In the genomic region with DNA sequence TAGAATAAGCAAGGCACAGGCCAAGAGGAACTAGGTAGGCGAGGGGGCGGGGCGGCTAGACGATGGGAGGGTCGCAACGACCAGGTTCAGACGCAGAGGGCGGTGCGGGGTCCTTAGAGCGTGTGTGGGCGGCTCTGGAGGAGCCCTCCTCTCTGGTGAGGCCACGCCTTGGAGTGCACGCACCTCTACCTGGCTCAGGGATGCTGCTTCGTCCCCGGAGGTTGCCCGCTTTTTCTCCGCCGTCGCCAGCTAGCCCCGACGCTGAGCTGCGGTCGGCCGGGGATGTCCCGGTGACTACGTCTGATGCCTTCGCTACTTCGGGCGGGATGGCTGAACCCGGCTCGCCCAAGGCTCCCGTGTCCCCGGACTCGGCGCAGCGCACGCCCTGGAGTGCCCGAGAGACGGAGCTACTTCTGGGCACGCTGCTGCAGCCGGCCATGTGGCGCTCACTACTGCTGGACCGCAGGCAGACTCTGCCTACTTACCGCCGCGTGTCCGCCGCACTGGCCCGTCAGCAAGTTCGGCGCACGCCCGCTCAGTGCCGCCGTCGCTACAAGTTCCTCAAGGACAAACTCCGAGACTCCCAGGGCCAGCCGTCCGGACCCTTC, we compare ENCODE assay signal across 8 mouse cellular contexts. TPM values are rescaled to one million over a fixed set of nuclear protein-coding genes. Genes with fewer than 3 reads are reported as not detected.
DNase-seq lines count a peak whose midpoint lies in the region; ATAC-seq lines count a peak whose summit lies in the region.

A gene (plus strand): TSS at position 116 of the 608 bp plus-strand sequence.

- DNase-seq in adrenal gland, adult (ENCODE audit: inconsistent age in 2 of 2, low spot score in 1 of 2), result peak; percentile 50 to 80
- DNase-seq in adrenal gland, postnatal 4 days (ENCODE audit: low spot score in 2 of 2), result no peak
- peak; percentile 73 for DNase-seq in CD4-positive, CD25-positive, alpha-beta regulatory T cell, adult 2 months (ENCODE audit: low read depth, low spot score)
- DNase-seq in naive thymus-derived CD4-positive, alpha-beta T cell, adult 2 months (ENCODE audit: low read depth), result peak; percentile 37
- no peak for DNase-seq in spleen, postnatal 14 days (ENCODE audit: low spot score in 2 of 2)

- no peaks in the 10 kb centered on the region for H3K9me3 ChIP-seq in embryonic facial prominence, embryonic 12.5 days
- no peaks in the 10 kb centered on the region for H3K9me3 ChIP-seq in hindbrain, embryonic 13.5 days
- H3K9me3 ChIP-seq in liver, embryonic 12.5 days (replicated peaks), result no peaks in the 10 kb centered on the region

- peak within 1 kb of the TSS; percentile 15; the same call in 1 of the 2 replicates for H3K9ac ChIP-seq in embryonic facial prominence, embryonic 12.5 days
- H3K9ac ChIP-seq in hindbrain, embryonic 13.5 days, result peak within 1 kb of the TSS; percentile 58
- no peak within 1 kb of the TSS for H3K9ac ChIP-seq in liver, embryonic 12.5 days

- ATAC-seq in embryonic facial prominence, embryonic 12.5 days (ENCODE audit: insufficient number of reproducible peaks, insufficient read depth, low FRiP score, low TSS enrichment), result peak; percentile 68; the same call in 1 of the 2 replicates
- ATAC-seq in hindbrain, embryonic 13.5 days (ENCODE audit: low FRiP score), result no peak; the same call in 1 of the 2 replicates
- ATAC-seq in liver, embryonic 12.5 days, result no peak

- peaks cover 84% of the 10 kb centered on the region for H3K27me3 ChIP-seq in embryonic facial prominence, embryonic 12.5 days
- peaks cover 93% of the 10 kb centered on the region for H3K27me3 ChIP-seq in hindbrain, embryonic 13.5 days
- H3K27me3 ChIP-seq in liver, embryonic 12.5 days (replicated peaks), result peaks cover 85% of the 10 kb centered on the region

- H3K4me1 ChIP-seq in embryonic facial prominence, embryonic 12.5 days, result peaks cover 8% of the 10 kb centered on the region; the same call in 1 of the 2 replicates
- peaks cover 14% of the 10 kb centered on the region for H3K4me1 ChIP-seq in hindbrain, embryonic 13.5 days (replicated peaks)
- H3K4me1 ChIP-seq in liver, embryonic 12.5 days, result peaks cover 8% of the 10 kb centered on the region

- H3K4me2 ChIP-seq in embryonic facial prominence, embryonic 12.5 days (replicated peaks), result peak within 1 kb of the TSS; percentile 56
- H3K4me2 ChIP-seq in hindbrain, embryonic 13.5 days, result peak within 1 kb of the TSS; percentile 54
- H3K4me2 ChIP-seq in liver, embryonic 12.5 days, result peak within 1 kb of the TSS; percentile 48

- under 1% methylated on average over 59 of the region's 59 CpGs for WGBS in embryonic facial prominence, embryonic 12.5 days
- 1% methylated on average over 59 of the region's 59 CpGs for WGBS in hindbrain, embryonic 13.5 days
- WGBS in liver, embryonic 12.5 days (ENCODE audit: insufficient replicate concordance), result 2% methylated on average over 59 of the region's 59 CpGs

- H3K27ac ChIP-seq in embryonic facial prominence, embryonic 12.5 days, result no peak within 1 kb of the TSS
- H3K27ac ChIP-seq in hindbrain, embryonic 13.5 days, result no peak within 1 kb of the TSS
- H3K27ac ChIP-seq in liver, embryonic 12.5 days, result no peak within 1 kb of the TSS

- no peaks in the 10 kb centered on the region for H3K36me3 ChIP-seq in embryonic facial prominence, embryonic 12.5 days
- H3K36me3 ChIP-seq in hindbrain, embryonic 13.5 days, result no peaks in the 10 kb centered on the region
- no peaks in the 10 kb centered on the region for H3K36me3 ChIP-seq in liver, embryonic 12.5 days

- H3K4me3 ChIP-seq in embryonic facial prominence, embryonic 12.5 days, result peak within 1 kb of the TSS; percentile 34
- peak within 1 kb of the TSS; percentile 35 for H3K4me3 ChIP-seq in hindbrain, embryonic 13.5 days
- peak within 1 kb of the TSS; percentile 32 for H3K4me3 ChIP-seq in liver, embryonic 12.5 days

RNA-seq across cellular contexts. Expression of the gene that starts here (rescaled TPM):
- total RNA-seq in adrenal gland, postnatal 4 days (2021), result not detected
- polyA plus RNA-seq in embryonic facial prominence, embryonic 12.5 days (2016; fragmentation: Nextera tagmentation; extraction: Ambion mirVana), result 0.22 TPM in 1 of 2 replicates, not detected in the other
- not detected in 2 replicates for polyA plus RNA-seq in hindbrain, embryonic 13.5 days (2015; fragmentation: Nextera tagmentation; extraction: Ambion mirVana)
- polyA plus RNA-seq in liver, embryonic 12.5 days (2016; fragmentation: Nextera tagmentation; extraction: Ambion mirVana), result not detected in 2 replicates

Comparison
In these comparisons a context has a peak if more than half of its experiments do, and no peak if none do; other contexts are left out.
1. DNase-seq: peak in adrenal gland, adult (2 of 2), CD4-positive, CD25-positive, alpha-beta regulatory T cell, adult 2 months (single experiment) and naive thymus-derived CD4-positive, alpha-beta T cell, adult 2 months (single experiment); none in adrenal gland, postnatal 4 days (0 of 2) and spleen, postnatal 14 days (0 of 2).
2. Peak in ATAC-seq, H3K4me3 ChIP-seq, H3K9ac ChIP-seq and H3K4me2 ChIP-seq in embryonic facial prominence, embryonic 12.5 days; RNA of the gene not detected or under 1 TPM.
3. Peak in every context shown above with its lines, with median percentiles within 50 percentile points of each other: H3K4me2 ChIP-seq and H3K4me3 ChIP-seq.